In genomic region chr4:155487746-155488145, GRCm38 (mm10) we compare ENCODE assay signal across 9 mouse cellular contexts. TPM values are rescaled to one million over a fixed set of nuclear protein-coding genes. Genes with fewer than 3 reads are reported as not detected.
DNase-seq lines count a peak whose midpoint lies in the region; ATAC-seq lines count a peak whose summit lies in the region.
"Had no signal": no experiment of that assay in that cellular context is flagged by ENCODE, and none has a peak within 500 bp of the region (broad histone marks: within the 10 kb centered on the region; RNA-seq: fewer than 3 reads in every experiment).

No protein-coding gene starts in this region.

- no peak overlapping the region for H3K4me3 ChIP-seq in heart, embryonic 14.5 days (ENCODE audit: control insufficient read depth in 1 of 2, insufficient read depth in 1 of 2, low read depth in 1 of 2, low read length in 2 of 2)
- no peak overlapping the region for H3K4me3 ChIP-seq in embryonic facial prominence, embryonic 14.5 days (ENCODE audit: low read depth, low read length)
- no peak overlapping the region for H3K4me3 ChIP-seq in liver, embryonic 15.5 days (replicated peaks)

- 0 out of 2 replicates have a peak overlapping the region, but pooled peaks have one; percentile 29 for H3K4me2 ChIP-seq in heart, embryonic 14.5 days (ENCODE audit: low read length)
- 0 out of 2 replicates have a peak overlapping the region, but pooled peaks have one; percentile 5 for H3K4me2 ChIP-seq in embryonic facial prominence, embryonic 14.5 days (ENCODE audit: low read depth, low read length)
- H3K4me2 ChIP-seq in liver, embryonic 15.5 days = peak overlapping the region; percentile 99

- peak overlapping the region; percentile 68 to 91 for H3K27ac ChIP-seq in heart, embryonic 14.5 days (replicated peaks in 1 of 2; ENCODE audit: control insufficient read depth in 1 of 2, insufficient read depth in 1 of 2, low read depth in 2 of 2, low read length in 2 of 2)
- peak overlapping the region; percentile 78 for H3K27ac ChIP-seq in embryonic facial prominence, embryonic 14.5 days (replicated peaks; ENCODE audit: low read depth, low read length)
- H3K27ac ChIP-seq in liver, embryonic 15.5 days (replicated peaks) = peak overlapping the region; percentile 59

- whole genome bisulfite sequencing in heart, embryonic 14.5 days = 24% methylated on average over 3 of the region's 3 CpGs
- 26% methylated on average over 3 of the region's 3 CpGs for WGBS in embryonic facial prominence, embryonic 14.5 days
- 36% methylated on average over 3 of the region's 3 CpGs for WGBS in liver, embryonic 15.5 days (ENCODE audit: insufficient replicate concordance)

- peaks cover 32 to 40% of the 10 kb centered on the region in 2 experiments for H3K4me1 ChIP-seq in heart, embryonic 14.5 days (ENCODE audit: control insufficient read depth in 2 of 2, insufficient read depth in 2 of 2, low read length in 2 of 2)
- peaks cover 20% of the 10 kb centered on the region for H3K4me1 ChIP-seq in embryonic facial prominence, embryonic 14.5 days (ENCODE audit: control insufficient read depth, insufficient read depth, low read length)
- peaks cover 58% of the 10 kb centered on the region for H3K4me1 ChIP-seq in liver, embryonic 15.5 days (replicated peaks)

- no peaks in the 10 kb centered on the region for H3K36me3 ChIP-seq in heart, embryonic 14.5 days (ENCODE audit: control insufficient read depth, insufficient read depth, low read length)
- H3K36me3 ChIP-seq in embryonic facial prominence, embryonic 14.5 days (ENCODE audit: control insufficient read depth, insufficient read depth, low read length) = no peaks in the 10 kb centered on the region
- no peaks in the 10 kb centered on the region for H3K36me3 ChIP-seq in liver, embryonic 15.5 days (replicated peaks)

- H3K9me3 ChIP-seq in heart, embryonic 14.5 days (ENCODE audit: control insufficient read depth, low read length) = no peaks in the 10 kb centered on the region
- H3K9me3 ChIP-seq in embryonic facial prominence, embryonic 14.5 days (ENCODE audit: control insufficient read depth, low read length) = no peaks in the 10 kb centered on the region
- H3K9me3 ChIP-seq in liver, embryonic 15.5 days (replicated peaks) = no peaks in the 10 kb centered on the region

- DNase-seq in heart, postnatal 25 days (ENCODE audit: low spot score) = no peak
- DNase-seq in B cell, adult 2 months = peak; percentile 33 to 46
- DNase-seq in embryonic facial prominence, embryonic 14.5 days (ENCODE audit: low spot score) = no peak
- no peak for DNase-seq in right cerebral cortex, adult 18-20 months
- no peak for DNase-seq in cerebellum, adult 9-11 months
- no peak for DNase-seq in ovary, postnatal 14 days (ENCODE audit: low spot score)

- intact Hi-C loops in heart, postnatal 25 days (cut with DNase I) = no loop called here

- peak overlapping the region; percentile 65; the same call in 1 of the 2 replicates for H3K9ac ChIP-seq in heart, embryonic 14.5 days (ENCODE audit: low read length)
- H3K9ac ChIP-seq in embryonic facial prominence, embryonic 14.5 days (ENCODE audit: low read depth, low read length) = no peak overlapping the region
- H3K9ac ChIP-seq in liver, embryonic 15.5 days = no peak overlapping the region

- no peaks in the 10 kb centered on the region for H3K27me3 ChIP-seq in heart, embryonic 14.5 days (ENCODE audit: control insufficient read depth, insufficient read depth, low read length)
- H3K27me3 ChIP-seq in embryonic facial prominence, embryonic 14.5 days (replicated peaks; ENCODE audit: control insufficient read depth, insufficient read depth, low read length) = no peaks in the 10 kb centered on the region
- no peaks in the 10 kb centered on the region for H3K27me3 ChIP-seq in liver, embryonic 15.5 days

- ATAC-seq in heart, embryonic 14.5 days (ENCODE audit: insufficient number of reproducible peaks, insufficient read depth, low FRiP score, low read depth) = no peak
- ATAC-seq in embryonic facial prominence, embryonic 14.5 days (ENCODE audit: low read depth) = no peak
- no peak for ATAC-seq in liver, embryonic 15.5 days (ENCODE audit: insufficient read depth)

RNA-seq across cellular contexts. Expression of gene Gnb1, which starts 3.4 kb away (rescaled TPM):
- 375 and 396 TPM in 2 replicates for polyA plus RNA-seq in heart, embryonic 14.5 days (2014; fragmentation: Nextera tagmentation; extraction: Ambion mirVana)
- total RNA-seq in heart, postnatal 25 days (2021) = 100 to 1,000 TPM; 166 to 196 TPM
- 448 and 484 TPM in 2 replicates for polyA plus RNA-seq in embryonic facial prominence, embryonic 14.5 days (2014; fragmentation: Nextera tagmentation; extraction: Ambion mirVana)
- 100 and 106 TPM in 2 replicates for polyA plus RNA-seq in liver, embryonic 15.5 days (2015; fragmentation: Nextera tagmentation; extraction: Ambion mirVana)

RNA-seq across cellular contexts. Expression of gene Tmem52, which starts 18.8 kb away (rescaled TPM):
- polyA plus RNA-seq in heart, embryonic 14.5 days (2014; fragmentation: Nextera tagmentation; extraction: Ambion mirVana) = not detected in 2 replicates
- total RNA-seq in heart, postnatal 25 days (2021) = 1 to 10 TPM; 7.1 to 8.1 TPM
- polyA plus RNA-seq in embryonic facial prominence, embryonic 14.5 days (2014; fragmentation: Nextera tagmentation; extraction: Ambion mirVana) = 0.54 and 1.3 TPM in 2 replicates
- 0.50 TPM in 1 of 2 replicates, not detected in the other for polyA plus RNA-seq in liver, embryonic 15.5 days (2015; fragmentation: Nextera tagmentation; extraction: Ambion mirVana)
- polyA plus RNA-seq: neural tube, embryonic 11.5 days had no signal

Comparison
In these comparisons a context has a peak if more than half of its experiments do, and no peak if none do; other contexts are left out.
1. H3K4me2 ChIP-seq: peak in every context shown above with its lines; median percentile 99 in liver, embryonic 15.5 days; 29 in heart, embryonic 14.5 days; 5 in embryonic facial prominence, embryonic 14.5 days.
2. DNase-seq: peak in B cell, adult 2 months (2 of 2); none in heart, postnatal 25 days (single experiment), embryonic facial prominence, embryonic 14.5 days (single experiment), right cerebral cortex, adult 18-20 months (single experiment), cerebellum, adult 9-11 months (single experiment) and ovary, postnatal 14 days (single experiment).
3. Peak in every context shown above with its lines, with median percentiles within 50 percentile points of each other: H3K27ac ChIP-seq.